Mouse (Mus musculus) CD4-positive naive resting alpha-beta T cell, adult 57 days (primary cell): Measurements from ENCODE around the gene Fbxw7. TPM values are rescaled to one million over a fixed set of nuclear protein-coding genes. Genes with fewer than 3 reads are reported as not detected.

Experiments used
- total RNA-seq: library from RNA; stranded (reverse); gene quantifications from one replicate; pipeline ENCODE4 v1.2.4, GENCODE M21; 2023

Fbxw7 gene
- 23.5 TPM for total RNA-seq

DNA sequence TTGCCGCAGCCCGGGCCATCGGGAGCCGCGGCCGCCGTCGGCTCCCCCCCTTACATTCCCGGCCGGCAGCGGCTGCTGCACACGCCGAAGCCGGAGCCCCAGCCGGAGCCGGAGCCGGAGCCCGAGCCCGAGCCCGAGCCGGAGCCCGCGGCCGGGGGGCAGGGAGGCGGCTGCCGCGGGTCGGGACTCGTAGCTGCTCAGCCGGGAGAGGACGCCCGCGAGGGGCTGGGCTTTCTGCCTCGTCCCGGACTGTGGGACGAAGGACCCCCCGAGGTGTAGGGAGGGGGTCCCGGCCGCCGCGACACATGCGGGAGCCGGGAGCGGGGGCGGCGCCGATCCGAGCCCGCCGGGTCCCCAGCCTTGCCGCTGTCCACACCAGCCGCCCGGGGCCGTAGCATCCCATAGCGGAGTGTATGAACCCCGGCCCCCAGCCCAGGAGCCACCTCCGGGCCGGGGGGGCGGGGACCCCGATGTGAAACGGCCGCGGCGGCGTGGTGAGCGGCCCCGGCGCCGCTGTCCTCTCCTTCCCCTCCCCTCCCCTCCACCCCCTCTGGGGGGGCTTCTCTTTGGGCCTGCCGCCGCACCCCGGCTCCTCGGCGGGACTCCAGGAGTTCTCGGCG is at the start of gene Fbxw7:
Fbxw7 (plus strand) TSS at position 507 of the 620 bp plus-strand sequence.

Other genes starting within 250 kb of the Fbxw7 start
- gene Arfip1, start 232.6 kb upstream of the Fbxw7 start, total RNA-seq = 43.9 TPM
- gene Tigd4, start 221.7 kb upstream of the Fbxw7 start, total RNA-seq = not detected
- gene Tmem154, start 149.1 kb upstream of the Fbxw7 start, total RNA-seq = 37.8 TPM